Mouse (Mus musculus) stomach, embryonic 15.5 days (tissue): ENCODE results near the gene Ttc17. TPM values are rescaled to one million over a fixed set of nuclear protein-coding genes. Genes with fewer than 3 reads are reported as not detected.

ENCODE experiments used
- ATAC-seq: fragments of 200-750 bp; cut with Nextera tagmentation; 2 replicates; pipeline ENCODE4 v1.8.0; 2017; ENCODE audit warnings: low read depth, moderate number of reproducible peaks, moderate TSS enrichment; ENCODE audit not compliant: insufficient read depth, low FRiP score
- H3K27ac ChIP-seq: fragments of 300-500 bp; sonication (generic); 2 replicates; pipeline ENCODE4 v1.5.1; 2015; ENCODE audit warnings: mild to moderate bottlenecking, inconsistent platforms
- H3K27me3 ChIP-seq: fragments of 300-500 bp; sonication (generic); replicated peaks from 2 replicates; pipeline ENCODE4 v1.6.1; 2015; ENCODE audit warnings: inconsistent platforms
- H3K36me3 ChIP-seq: fragments of 300-500 bp; sonication (generic); 2 replicates; pipeline ENCODE4 v1.6.1; 2015; ENCODE audit warnings: inconsistent platforms
- H3K4me1 ChIP-seq: fragments of 300-500 bp; sonication (generic); 2 replicates; pipeline ENCODE4 v1.6.1; 2015; ENCODE audit warnings: inconsistent platforms
- H3K4me2 ChIP-seq: fragments of 300-500 bp; sonication (generic); 2 replicates; pipeline ENCODE4 v1.6.1; 2015; ENCODE audit warnings: mild to moderate bottlenecking, inconsistent platforms
- H3K4me3 ChIP-seq: fragments of 300-500 bp; sonication (generic); replicated peaks from 2 replicates; pipeline ENCODE4 v1.5.1; 2015; ENCODE audit warnings: inconsistent platforms
- H3K9ac ChIP-seq: fragments of 300-500 bp; sonication (generic); 2 replicates; pipeline ENCODE4 v1.6.1; 2015; ENCODE audit warnings: inconsistent platforms
- H3K9me3 ChIP-seq: fragments of 300-500 bp; sonication (generic); 2 replicates; pipeline ENCODE4 v1.6.1; 2016; ENCODE audit warnings: inconsistent platforms
- WGBS: fragments of 180-500 bp; shearing (Covaris S2); methylation state at CpG from one replicate; pipeline ENCODE4 v1.1.7; 2015; 5-methylcytosine and 5-hydroxymethylcytosine counted together
- polyA plus RNA-seq: library from polyadenylated mRNA; unstranded; fragments of >200 nt; fragmentation: Nextera tagmentation; extraction: Ambion mirVana; gene quantifications from 2 replicates; pipeline ENCODE4 v1.2.1, GENCODE M21; 2015

The Ttc17 gene
- polyA plus RNA-seq, 1 experiment from 2014 or later: 15.1 TPM

DNA sequence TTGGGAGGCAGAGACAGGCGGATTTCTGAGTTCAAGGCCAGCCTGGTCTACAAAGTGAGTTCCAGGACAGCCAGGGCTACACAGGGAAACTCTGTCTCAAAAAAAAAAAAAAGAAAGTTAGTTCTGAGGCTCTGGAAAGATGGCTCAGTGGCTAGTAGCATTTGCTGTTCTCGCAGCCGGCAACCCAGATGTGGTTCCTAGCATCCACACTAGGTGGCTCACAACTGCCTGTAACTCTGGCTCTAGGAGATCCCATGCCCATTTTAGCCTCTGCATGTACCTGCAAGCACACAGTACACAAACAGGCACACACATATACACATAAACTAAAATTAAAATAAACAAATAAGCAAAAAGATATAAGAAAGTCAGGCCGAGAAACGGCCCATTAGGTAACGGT is 35.4 kb downstream of the Ttc17 start:
- Histone ChIP-seq H3K4me3 (no peak overlapping the region), H3K9ac (no peak overlapping the region), H3K36me3 (peaks cover 22% of the 10 kb centered on the region), H3K4me2 (no peak overlapping the region), H3K4me1 (no peaks in the 10 kb centered on the region), H3K9me3 (no peaks in the 10 kb centered on the region), H3K27me3 (no peaks in the 10 kb centered on the region), H3K27ac (no peak overlapping the region)
- WGBS: 82% methylated on average over 6 of the region's 6 CpGs
- ATAC-seq: no peak

DNA sequence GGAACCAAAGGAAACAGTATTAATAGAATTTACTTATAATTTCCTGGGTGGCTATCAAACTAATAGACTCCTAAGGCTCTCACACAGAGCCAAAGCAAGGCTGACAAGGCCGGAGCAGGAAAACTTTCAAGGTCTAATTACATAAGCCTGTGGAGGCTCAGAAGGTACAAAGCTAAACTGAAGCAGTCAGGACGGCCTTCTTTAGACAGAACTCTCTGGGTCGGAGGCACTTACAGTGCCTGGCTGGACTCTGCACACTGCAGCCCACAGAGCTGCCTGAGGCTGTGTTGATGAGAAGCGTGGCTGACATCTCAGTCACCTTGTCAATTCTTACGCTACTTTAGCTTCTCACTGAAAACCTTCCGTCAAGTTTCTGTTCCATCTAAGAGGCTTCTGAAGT is 42.7 kb downstream of the Ttc17 start:
- H3K36me3 ChIP-seq: peaks cover 24% of the 10 kb centered on the region
- H3K27me3 ChIP-seq: no peaks in the 10 kb centered on the region
- no peak overlapping the region for H3K9ac ChIP-seq
- no peaks in the 10 kb centered on the region for H3K9me3 ChIP-seq
- H3K4me3 ChIP-seq: no peak overlapping the region
- H3K4me2 ChIP-seq: no peak overlapping the region
- 91% methylated on average over 6 of the region's 6 CpGs for WGBS
- no peak for ATAC-seq
- H3K27ac ChIP-seq: no peak overlapping the region
- H3K4me1 ChIP-seq: no peaks in the 10 kb centered on the region

DNA sequence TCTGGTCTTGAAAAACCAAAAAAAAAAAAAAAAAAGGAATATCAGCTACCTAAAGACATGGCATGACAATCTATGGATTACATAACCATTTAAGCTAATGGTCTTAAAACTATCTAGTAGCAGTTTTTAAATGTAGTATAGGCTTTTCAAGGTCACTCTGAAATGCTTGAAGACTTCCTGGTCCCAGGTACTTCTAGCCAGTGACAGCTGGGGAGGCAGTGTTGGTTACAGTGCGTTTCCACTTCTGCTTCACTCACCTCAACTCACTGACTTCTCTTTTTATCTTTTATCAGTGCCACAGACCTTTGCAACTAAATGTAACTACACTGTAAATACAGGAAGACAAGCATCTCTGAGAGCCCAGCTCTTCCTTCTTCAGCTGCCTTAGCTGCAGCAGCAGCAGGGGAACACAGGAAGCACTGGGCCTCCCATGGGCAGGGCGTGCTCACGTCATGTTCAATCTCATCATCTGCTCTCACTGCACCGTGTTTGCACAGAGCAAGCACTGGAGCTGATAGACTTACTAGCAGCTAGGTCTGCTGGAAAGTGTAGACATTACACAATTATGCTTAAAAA is 46.0 kb downstream of the Ttc17 start:
- Histone ChIP-seq H3K4me1 (no peaks in the 10 kb centered on the region), H3K9me3 (no peaks in the 10 kb centered on the region), H3K36me3 (peaks cover 19% of the 10 kb centered on the region), H3K9ac (no peak overlapping the region), H3K4me3 (no peak overlapping the region), H3K27ac (no peak overlapping the region), H3K4me2 (no peak overlapping the region), H3K27me3 (no peaks in the 10 kb centered on the region)
- 71% methylated on average over 4 of the region's 4 CpGs for WGBS
- no peak; the same call in 1 of the 2 replicates for ATAC-seq

DNA sequence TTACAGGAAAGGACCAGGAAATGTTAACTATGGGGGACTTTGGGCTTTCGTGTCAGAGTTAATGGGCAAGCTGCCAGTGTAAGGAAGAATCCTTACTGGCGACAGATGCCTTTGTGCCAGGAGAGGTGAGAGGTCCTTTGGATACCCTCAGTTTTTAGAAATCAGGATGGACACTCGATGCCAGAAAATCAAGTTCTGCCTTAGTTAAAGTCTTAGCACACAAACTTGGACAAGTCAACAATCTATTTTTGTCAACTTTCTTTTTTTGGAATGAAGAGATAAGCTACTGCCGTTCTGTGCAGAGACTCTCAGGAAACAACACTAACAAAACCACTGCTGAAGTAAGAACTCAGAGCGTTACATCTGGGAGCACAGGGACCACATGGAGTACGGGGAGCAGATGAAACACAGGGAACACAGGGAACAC is 58.3 kb downstream of the Ttc17 start:
- Histone ChIP-seq H3K9me3 (no peaks in the 10 kb centered on the region), H3K27ac (no peak overlapping the region), H3K36me3 (0 out of 2 replicates have a peak, but pooled peaks cover 2% of the 10 kb centered on the region), H3K4me3 (no peak overlapping the region), H3K27me3 (no peaks in the 10 kb centered on the region), H3K4me1 (no peaks in the 10 kb centered on the region), H3K9ac (no peak overlapping the region), H3K4me2 (no peak overlapping the region)
- 57% methylated on average over 6 of the region's 6 CpGs for WGBS
- ATAC-seq: no peak

DNA sequence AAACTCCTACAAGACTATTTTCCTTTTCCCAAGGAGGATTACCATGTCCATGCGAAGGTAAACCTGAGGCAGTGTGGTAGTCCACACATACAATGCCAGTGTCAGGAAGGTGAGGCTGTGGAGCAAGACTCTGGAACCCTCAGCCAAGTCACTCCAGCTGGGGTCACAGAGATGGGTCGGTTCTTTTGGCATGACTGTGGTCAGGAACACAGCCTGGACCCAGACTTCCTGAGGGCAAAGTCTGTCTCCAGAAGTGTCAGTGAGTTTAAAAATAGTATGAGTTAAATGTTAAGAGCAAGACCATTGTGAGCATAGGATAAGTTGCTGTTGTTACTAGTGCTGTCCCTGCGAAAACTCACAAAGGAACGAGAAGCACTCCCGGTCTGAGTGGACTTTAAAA is 59.7 kb downstream of the Ttc17 start:
- 0 out of 2 replicates have a peak, but pooled peaks cover 5% of the 10 kb centered on the region for H3K36me3 ChIP-seq
- ATAC-seq: no peak
- H3K4me1 ChIP-seq: no peaks in the 10 kb centered on the region
- no peak overlapping the region for H3K27ac ChIP-seq
- 92% methylated on average over 5 of the region's 5 CpGs for WGBS
- no peak overlapping the region for H3K4me3 ChIP-seq
- H3K27me3 ChIP-seq: no peaks in the 10 kb centered on the region
- H3K9ac ChIP-seq: no peak overlapping the region
- no peaks in the 10 kb centered on the region for H3K9me3 ChIP-seq
- H3K4me2 ChIP-seq: no peak overlapping the region

DNA sequence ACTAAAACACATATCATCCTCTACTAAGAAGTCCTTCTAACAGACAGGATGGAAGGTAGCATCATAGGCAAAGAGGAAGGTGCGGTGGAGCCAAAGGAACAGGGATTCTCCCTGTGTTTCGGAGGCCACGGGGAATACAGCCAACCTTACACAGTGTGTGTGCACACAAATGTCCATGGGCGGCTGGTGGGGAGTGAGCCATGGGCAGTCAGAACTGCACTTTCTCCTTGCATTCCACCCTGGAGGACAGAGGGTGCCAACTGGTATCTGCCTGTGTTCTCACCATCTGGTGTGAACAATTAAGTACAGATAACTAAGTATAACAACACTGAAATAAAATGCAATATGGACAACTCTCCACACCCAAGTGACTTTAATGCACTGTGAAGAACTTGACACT is 61.9 kb downstream of the Ttc17 start:
- no peaks in the 10 kb centered on the region for H3K9me3 ChIP-seq
- no peak overlapping the region for H3K27ac ChIP-seq
- no peak overlapping the region for H3K9ac ChIP-seq
- H3K4me3 ChIP-seq: no peak overlapping the region
- H3K4me1 ChIP-seq: no peaks in the 10 kb centered on the region
- H3K27me3 ChIP-seq: no peaks in the 10 kb centered on the region
- peaks cover 11% of the 10 kb centered on the region; the same call in 1 of the 2 replicates for H3K36me3 ChIP-seq
- 93% methylated on average over 4 of the region's 4 CpGs for WGBS
- no peak overlapping the region for H3K4me2 ChIP-seq
- no peak for ATAC-seq

DNA sequence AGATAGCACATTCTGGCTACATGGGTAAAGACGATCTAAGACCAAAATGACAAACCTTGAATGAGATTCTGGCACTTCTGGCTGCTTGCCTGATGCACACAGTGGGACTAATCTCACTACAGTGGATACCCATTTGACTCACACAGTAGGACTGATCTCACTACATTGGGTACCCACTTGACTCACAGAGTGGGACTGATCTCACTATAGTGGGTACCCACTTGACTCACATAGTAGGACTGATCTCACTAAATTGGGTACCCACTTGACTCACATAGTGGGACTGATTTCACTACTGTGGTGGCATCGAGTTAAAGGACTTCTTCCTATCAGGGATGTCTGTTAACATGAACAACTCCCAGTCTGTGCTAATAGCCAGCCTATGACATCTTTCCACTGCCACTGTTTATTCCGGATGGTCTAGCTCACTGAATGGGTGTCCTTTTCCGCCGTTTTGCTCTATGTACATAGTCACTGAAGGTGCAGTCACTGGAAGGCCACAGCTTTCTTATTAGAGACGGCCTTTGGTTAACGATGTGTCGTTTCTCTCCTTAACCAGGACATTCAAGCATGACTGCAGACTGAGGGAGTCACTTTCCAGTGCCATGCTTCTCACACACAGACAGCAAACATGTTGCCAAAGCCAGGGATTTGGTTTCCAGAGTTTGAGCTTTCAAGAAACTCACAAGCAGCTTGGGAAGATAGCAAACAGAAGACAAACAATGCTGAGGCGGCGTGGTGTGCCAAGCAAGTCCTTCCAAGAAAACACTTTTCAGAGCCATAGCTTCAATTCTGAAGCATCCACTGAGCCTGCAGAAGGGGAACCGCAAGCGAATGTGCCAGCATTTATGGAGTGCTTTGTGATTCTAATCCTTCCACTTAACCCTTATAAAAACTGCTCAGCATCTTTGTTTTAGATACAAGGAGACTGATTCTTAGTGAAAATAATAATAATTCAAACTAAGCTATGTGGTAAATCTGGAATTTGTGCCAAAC is 62.9 kb downstream of the Ttc17 start:
- no peak overlapping the region for H3K4me3 ChIP-seq
- H3K9ac ChIP-seq: no peak overlapping the region

DNA sequence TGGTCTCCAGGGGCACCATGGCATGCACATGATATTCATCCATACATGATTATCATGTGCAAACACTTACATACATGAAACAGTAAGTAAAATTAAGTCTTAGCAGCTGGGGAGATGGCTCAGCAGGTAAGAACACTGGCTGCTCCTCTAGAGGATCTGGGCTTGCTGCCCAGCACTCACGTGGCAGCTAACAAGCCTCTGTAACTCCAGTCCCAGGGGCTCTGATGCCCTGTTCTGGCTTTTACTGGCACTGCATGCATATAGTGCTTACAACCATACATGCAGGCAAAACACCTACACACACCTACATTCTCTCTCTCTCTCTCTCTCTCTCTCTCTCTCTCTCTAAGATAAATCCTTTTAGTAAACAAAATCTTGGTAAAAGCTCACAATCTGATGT is 65.7 kb downstream of the Ttc17 start:
- no peak overlapping the region for H3K4me3 ChIP-seq
- 73% methylated on average over 1 of the region's 1 CpGs for WGBS
- H3K4me2 ChIP-seq: no peak overlapping the region
- no peaks in the 10 kb centered on the region for H3K27me3 ChIP-seq
- H3K27ac ChIP-seq: no peak overlapping the region
- H3K9ac ChIP-seq: no peak overlapping the region
- H3K36me3 ChIP-seq: peaks cover 9% of the 10 kb centered on the region; the same call in 1 of the 2 replicates
- H3K9me3 ChIP-seq: no peaks in the 10 kb centered on the region
- ATAC-seq: no peak
- no peaks in the 10 kb centered on the region for H3K4me1 ChIP-seq

More for the DNA sequence above, 62.9 kb downstream of the Ttc17 start:
- Histone ChIP-seq H3K4me1 (no peaks in the 10 kb centered on the region), H3K27ac (no peak overlapping the region), H3K27me3 (no peaks in the 10 kb centered on the region), H3K36me3 (peaks cover 11% of the 10 kb centered on the region; the same call in 1 of the 2 replicates), H3K9me3 (no peaks in the 10 kb centered on the region), H3K4me2 (no peak overlapping the region)
- no peak for ATAC-seq
- 89% methylated on average over 12 of the region's 12 CpGs for WGBS

DNA sequence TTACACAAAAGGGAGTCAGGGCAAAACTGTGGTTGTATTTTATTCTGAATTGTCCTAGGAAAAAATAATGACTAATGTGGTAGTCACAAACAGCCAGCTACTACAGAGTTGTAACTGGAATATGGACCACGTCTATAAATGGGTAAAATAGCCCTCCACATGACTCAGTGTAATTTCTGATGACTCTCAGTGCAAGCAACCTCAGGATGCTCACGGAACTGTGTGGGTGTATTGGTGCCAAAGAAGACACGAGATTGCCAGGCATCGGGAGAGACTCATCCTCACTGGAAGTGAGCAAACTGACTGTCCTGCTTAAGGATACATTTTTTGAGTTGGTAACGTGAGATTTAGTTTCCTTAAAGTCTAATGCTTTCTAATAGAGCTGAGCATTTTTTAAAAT is 67.0 kb downstream of the Ttc17 start:
- Histone ChIP-seq H3K4me1 (no peaks in the 10 kb centered on the region), H3K27me3 (no peaks in the 10 kb centered on the region), H3K36me3 (peaks cover 9% of the 10 kb centered on the region; the same call in 1 of the 2 replicates), H3K4me3 (no peak overlapping the region), H3K27ac (no peak overlapping the region), H3K4me2 (no peak overlapping the region), H3K9me3 (no peaks in the 10 kb centered on the region), H3K9ac (no peak overlapping the region)
- ATAC-seq: no peak
- WGBS: 92% methylated on average over 5 of the region's 5 CpGs

DNA sequence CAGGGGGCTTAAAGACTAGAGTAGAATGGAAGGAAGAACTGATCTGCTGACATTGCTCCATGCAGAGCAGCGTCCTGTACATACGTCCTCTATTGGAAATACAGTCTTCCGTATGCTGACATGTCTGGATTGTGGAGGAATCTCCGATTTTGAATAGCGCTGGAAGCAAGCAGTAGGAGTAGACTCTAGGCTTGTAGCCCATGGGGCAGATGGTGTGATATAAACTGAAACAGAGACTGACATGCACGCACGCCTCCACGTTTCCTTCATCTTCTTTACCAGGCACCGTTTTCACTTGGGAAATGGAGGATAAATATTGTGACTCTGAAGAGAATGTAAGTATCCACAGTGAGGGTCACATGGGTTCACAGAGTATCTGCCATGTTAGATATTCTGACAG is 70.2 kb downstream of the Ttc17 start:
- Histone ChIP-seq H3K4me3 (no peak overlapping the region), H3K9me3 (no peaks in the 10 kb centered on the region), H3K27ac (no peak overlapping the region), H3K9ac (no peak overlapping the region), H3K27me3 (no peaks in the 10 kb centered on the region), H3K36me3 (peaks cover 11% of the 10 kb centered on the region), H3K4me1 (no peaks in the 10 kb centered on the region), H3K4me2 (no peak overlapping the region)
- 91% methylated on average over 9 of the region's 9 CpGs for WGBS
- no peak for ATAC-seq

DNA sequence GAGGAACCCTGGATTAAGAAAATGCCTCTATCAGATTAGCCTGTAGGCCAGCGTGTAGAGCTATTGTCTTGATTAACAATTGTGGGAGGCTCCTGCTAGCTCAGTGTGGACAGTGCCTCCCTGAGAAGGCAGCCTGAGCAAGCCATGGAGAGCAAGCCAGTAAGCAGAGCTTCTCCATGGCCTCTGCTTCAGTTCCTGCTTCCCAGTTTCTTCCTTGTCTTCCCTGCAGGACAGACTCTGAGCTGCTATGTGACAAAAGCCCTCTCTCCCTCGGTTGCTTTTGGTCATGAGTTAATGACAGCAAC is 71.8 kb downstream of the Ttc17 start:
- H3K27ac ChIP-seq: no peak overlapping the region
- no peak overlapping the region for H3K4me2 ChIP-seq
- H3K4me1 ChIP-seq: no peaks in the 10 kb centered on the region
- no peaks in the 10 kb centered on the region for H3K9me3 ChIP-seq
- H3K27me3 ChIP-seq: no peaks in the 10 kb centered on the region
- ATAC-seq: no peak
- H3K4me3 ChIP-seq: no peak overlapping the region
- peaks cover 8% of the 10 kb centered on the region for H3K36me3 ChIP-seq
- WGBS: 46% methylated on average over 2 of the region's 2 CpGs
- H3K9ac ChIP-seq: no peak overlapping the region
